Mouse (Mus musculus) stomach, embryonic 14.5 days (tissue): Measurements from ENCODE around the gene Hoxb5. TPM values are rescaled to one million over a fixed set of nuclear protein-coding genes. Genes with fewer than 3 reads are reported as not detected.

Source experiments
- ATAC-seq: fragments of 200-750 bp; cut with Nextera tagmentation; 2 replicates; pipeline ENCODE4 v1.8.0; 2017; ENCODE audit warnings: low read depth, moderate TSS enrichment; ENCODE audit not compliant: insufficient number of reproducible peaks, insufficient read depth, low FRiP score
- H3K27ac ChIP-seq: fragments of 300-500 bp; sonication (generic); 2 replicates; pipeline ENCODE4 v1.5.1; 2014; ENCODE audit warnings: mild to moderate bottlenecking, low read length, moderate library complexity, mixed read lengths
- H3K27me3 ChIP-seq: fragments of 300-500 bp; sonication (generic); 2 replicates; pipeline ENCODE4 v1.6.1; 2014; ENCODE audit warnings: low read length, control low read depth, mixed read lengths; ENCODE audit not compliant: control insufficient read depth, insufficient read depth
- H3K36me3 ChIP-seq: fragments of 300-500 bp; sonication (generic); 2 replicates; pipeline ENCODE4 v1.6.1; 2014; ENCODE audit warnings: mild to moderate bottlenecking, control low read depth, low read length, moderate library complexity, mixed read lengths; ENCODE audit not compliant: control insufficient read depth, insufficient read depth
- H3K4me1 ChIP-seq: fragments of 300-500 bp; sonication (generic); 2 replicates; pipeline ENCODE4 v1.6.1; 2014; ENCODE audit warnings: low read length, control low read depth, mixed read lengths; ENCODE audit not compliant: control insufficient read depth, insufficient read depth
- H3K4me2 ChIP-seq: fragments of 300-500 bp; sonication (generic); replicated peaks from 2 replicates; pipeline ENCODE4 v1.6.1; 2014; ENCODE audit warnings: low read depth, low read length, control low read depth
- H3K4me3 ChIP-seq: fragments of 300-500 bp; sonication (generic); 2 replicates; pipeline ENCODE4 v1.5.1; 2014; ENCODE audit warnings: low read depth, low read length, control low read depth
- H3K9ac ChIP-seq: fragments of 300-500 bp; sonication (generic); replicated peaks from 2 replicates; pipeline ENCODE4 v1.6.1; 2014; ENCODE audit warnings: low read depth, mild to moderate bottlenecking, control low read depth, low read length, moderate library complexity, mixed read lengths
- H3K9me3 ChIP-seq: fragments of 300-500 bp; sonication (generic); 2 replicates; pipeline ENCODE4 v1.6.1; 2016; ENCODE audit warnings: low read depth, low read length, control low read depth; ENCODE audit not compliant: control insufficient read depth
- WGBS: fragments of 180-500 bp; shearing (Covaris S2); extraction: QIAGEN DNeasy Blood & Tissue Kit; methylation state at CpG from one replicate; pipeline ENCODE4 v1.1.7; 2014; 5-methylcytosine and 5-hydroxymethylcytosine counted together
- polyA plus RNA-seq: library from polyadenylated mRNA; unstranded; fragments of >200 nt; fragmentation: Nextera tagmentation; extraction: Ambion mirVana; gene quantifications from 2 replicates; pipeline ENCODE4 v1.2.1, GENCODE M21; 2014

Hoxb5 gene
- polyA plus RNA-seq, 1 experiment from 2014 or later, result 23.3 TPM

- H3K27me3 ChIP-seq, result peaks cover 36% of the 10 kb centered on the region
- H3K4me2 ChIP-seq, result peak overlapping the region; percentile 51; the same call in 1 of the 2 replicates
- no peak overlapping the region for H3K27ac ChIP-seq
- 0 out of 2 replicates have a peak, but pooled peaks cover 4% of the 10 kb centered on the region for H3K4me1 ChIP-seq
- no peaks in the 10 kb centered on the region for H3K36me3 ChIP-seq
- no peaks in the 10 kb centered on the region for H3K9me3 ChIP-seq
- 47% methylated on average over 1 of the region's 1 CpGs for WGBS
- H3K9ac ChIP-seq, result no peak overlapping the region
- ATAC-seq, result no peak
- no peak overlapping the region for H3K4me3 ChIP-seq
Observed at GRCm38 (mm10) chr11:96288455-96289221, 14.5 kb upstream of the Hoxb5 start.

- Histone ChIP-seq H3K27ac (no peak overlapping the region), H3K9ac (no peak overlapping the region), H3K4me3 (no peak overlapping the region), H3K4me2 (no peak overlapping the region), H3K4me1 (0 out of 2 replicates have a peak, but pooled peaks cover 4% of the 10 kb centered on the region), H3K36me3 (no peaks in the 10 kb centered on the region), H3K9me3 (no peaks in the 10 kb centered on the region), H3K27me3 (peaks cover 38% of the 10 kb centered on the region)
- no peak for ATAC-seq
- 22% methylated on average over 21 of the region's 21 CpGs for WGBS
Observed at GRCm38 (mm10) chr11:96289293-96289692, 13.8 kb upstream of the Hoxb5 start.

GRCm38 (mm10) chr11:96289837-96290236 is 13.3 kb upstream of the Hoxb5 start:
- no peak overlapping the region for H3K4me2 ChIP-seq
- H3K27ac ChIP-seq, result no peak overlapping the region
- peaks cover 38% of the 10 kb centered on the region for H3K27me3 ChIP-seq
- no peak overlapping the region for H3K9ac ChIP-seq
- ATAC-seq, result no peak
- no peak overlapping the region for H3K4me3 ChIP-seq
- H3K9me3 ChIP-seq, result no peaks in the 10 kb centered on the region
- H3K4me1 ChIP-seq, result 0 out of 2 replicates have a peak, but pooled peaks cover 4% of the 10 kb centered on the region
- 32% methylated on average over 6 of the region's 6 CpGs for WGBS
- H3K36me3 ChIP-seq, result no peaks in the 10 kb centered on the region

GRCm38 (mm10) chr11:96290705-96291355 is 12.3 kb upstream of the Hoxb5 start:
- H3K4me1 ChIP-seq, result peaks cover 8% of the 10 kb centered on the region; the same call in 1 of the 2 replicates
- WGBS, result 26% methylated on average over 17 of the region's 17 CpGs
- H3K4me3 ChIP-seq, result no peak overlapping the region
- no peak for ATAC-seq
- H3K27me3 ChIP-seq, result peaks cover 38% of the 10 kb centered on the region
- H3K36me3 ChIP-seq, result no peaks in the 10 kb centered on the region
- H3K4me2 ChIP-seq, result no peak overlapping the region
- peak overlapping the region; percentile 82; the same call in 1 of the 2 replicates for H3K27ac ChIP-seq
- no peaks in the 10 kb centered on the region for H3K9me3 ChIP-seq
- no peak overlapping the region for H3K9ac ChIP-seq

- WGBS, result 10% methylated on average over 22 of the region's 22 CpGs
- peak within 1 kb of the TSS; percentile 38 for H3K4me3 ChIP-seq
- peaks cover 8% of the 10 kb centered on the region; the same call in 1 of the 2 replicates for H3K4me1 ChIP-seq
- no peak for ATAC-seq
- no peaks in the 10 kb centered on the region for H3K36me3 ChIP-seq
- peak within 1 kb of the TSS; percentile 82 for H3K27ac ChIP-seq
- H3K4me2 ChIP-seq, result peak within 1 kb of the TSS; percentile 52
- peak within 1 kb of the TSS; percentile 37 for H3K9ac ChIP-seq
- no peaks in the 10 kb centered on the region for H3K9me3 ChIP-seq
- H3K27me3 ChIP-seq, result peaks cover 40% of the 10 kb centered on the region; the same call in 1 of the 2 replicates
Observed at GRCm38 (mm10) chr11:96291681-96292564, 11.2 kb upstream of the Hoxb5 start, which contains the start of gene Hoxb6. Gene Hoxb6, plus strand, starts transcription at chr11:96292476.

- peaks cover 41% of the 10 kb centered on the region; the same call in 1 of the 2 replicates for H3K27me3 ChIP-seq
- no peak for ATAC-seq
- H3K27ac ChIP-seq, result peak overlapping the region; percentile 73; the same call in 1 of the 2 replicates
Observed at GRCm38 (mm10) chr11:96292565-96293301, 10.4 kb upstream of the Hoxb5 start.

GRCm38 (mm10) chr11:96293302-96293921 is 9.7 kb upstream of the Hoxb5 start:
- Histone ChIP-seq H3K27me3 (peaks cover 34% of the 10 kb centered on the region; the same call in 1 of the 2 replicates), H3K36me3 (no peaks in the 10 kb centered on the region), H3K9ac (peak overlapping the region; percentile 37), H3K4me1 (peaks cover 4% of the 10 kb centered on the region; the same call in 1 of the 2 replicates), H3K27ac (peak overlapping the region; percentile 73; the same call in 1 of the 2 replicates), H3K4me2 (peak overlapping the region; percentile 52), H3K4me3 (peak overlapping the region; percentile 38), H3K9me3 (no peaks in the 10 kb centered on the region)
- ATAC-seq, result no peak
- 8% methylated on average over 22 of the region's 22 CpGs for WGBS

More at GRCm38 (mm10) chr11:96292565-96293301, 10.4 kb upstream of the Hoxb5 start:
- H3K4me1 ChIP-seq, result peaks cover 4% of the 10 kb centered on the region; the same call in 1 of the 2 replicates
- peak overlapping the region; percentile 52 for H3K4me2 ChIP-seq
- H3K9ac ChIP-seq, result peak overlapping the region; percentile 37
- WGBS, result 6% methylated on average over 12 of the region's 12 CpGs
- H3K36me3 ChIP-seq, result no peaks in the 10 kb centered on the region
- H3K4me3 ChIP-seq, result peak overlapping the region; percentile 38
- H3K9me3 ChIP-seq, result no peaks in the 10 kb centered on the region
